Mouse (Mus musculus) kidney, postnatal 0 days (tissue): ENCODE measurements at regions not wholly inside any gene's neighbourhood (a gene's known extent, or its start where the extent isn't known, plus 50 kb on each side); places are given as distances from the start of the nearest gene placed in this dataset.
A peak's percentile ranks its signal among the peaks of the same experiment; 100 is the strongest.

Experiments used
- ATAC-seq: fragments of 200-750 bp; cut with Nextera tagmentation; replicated peaks from 2 replicates; pipeline ENCODE4 v1.8.0; 2017; ENCODE audit warnings: low read depth, moderate number of reproducible peaks, moderate TSS enrichment, moderate library complexity; ENCODE audit not compliant: low FRiP score
- DNase-seq: peaks from one replicate; pipeline ENCODE4 v3.0.0-alpha.2; 2016; ENCODE audit warnings: low spot score
- H3K27ac ChIP-seq: fragments of 300-500 bp; sonication (generic); 2 replicates; pipeline ENCODE4 v1.5.1; 2014; ENCODE audit warnings: mild to moderate bottlenecking
- H3K27me3 ChIP-seq: fragments of 300-500 bp; sonication (generic); 2 replicates; pipeline ENCODE4 v1.6.1; 2014; ENCODE audit warnings: low read length, mixed read lengths; ENCODE audit not compliant: insufficient read depth
- H3K36me3 ChIP-seq: fragments of 300-500 bp; sonication (generic); 2 replicates; pipeline ENCODE4 v1.6.1; 2014; ENCODE audit warnings: low read length, mixed read lengths; ENCODE audit not compliant: insufficient read depth
- H3K4me1 ChIP-seq: fragments of 300-500 bp; sonication (generic); replicated peaks from 2 replicates; pipeline ENCODE4 v1.6.1; 2014; ENCODE audit warnings: antibody characterized with exemption, low read length, mixed read lengths; ENCODE audit not compliant: insufficient read depth
- H3K4me2 ChIP-seq: fragments of 300-500 bp; sonication (generic); 2 replicates; pipeline ENCODE4 v1.6.1; 2014; ENCODE audit warnings: mild to moderate bottlenecking, low read length, moderate library complexity, mixed read lengths
- H3K4me3 ChIP-seq: fragments of 300-500 bp; sonication (generic); replicated peaks from 2 replicates; pipeline ENCODE4 v1.5.1; 2014; ENCODE audit warnings: low read depth, low read length
- H3K9ac ChIP-seq: fragments of 300-500 bp; sonication (generic); 2 replicates; pipeline ENCODE4 v1.6.1; 2014; ENCODE audit warnings: low read depth, low read length
- H3K9me3 ChIP-seq: fragments of 300-500 bp; sonication (generic); replicated peaks from 2 replicates; pipeline ENCODE4 v1.6.1; 2016; ENCODE audit warnings: low read length, inconsistent platforms, mixed read lengths
- CTCF ChIP-seq: IDR thresholded peaks from 2 replicates; pipeline ENCODE4 v1.5.1; 2016; ENCODE audit warnings: antibody characterized with exemption, low read depth, mild to moderate bottlenecking, moderate library complexity
- WGBS: fragments of 180-500 bp; shearing (Covaris S2); extraction: QIAGEN DNeasy Blood & Tissue Kit; methylation state at CpG from one replicate; pipeline ENCODE4 v1.1.7; 2014; 5-methylcytosine and 5-hydroxymethylcytosine counted together

- no peak for DNase-seq
- 79% methylated on average over 1 of the region's 1 CpGs for WGBS
These were observed 739.8 kb upstream of the Klhl29 start for GRCm38 (mm10) chr12:6115254-6115653.

GRCm38 (mm10) chr12:6097295-6097694 is 721.8 kb upstream of the Klhl29 start:
- Histone ChIP-seq H3K27me3 (no peaks in the 10 kb centered on the region), H3K4me3 (no peak overlapping the region), H3K9me3 (no peaks in the 10 kb centered on the region), H3K27ac (no peak overlapping the region), H3K36me3 (no peaks in the 10 kb centered on the region), H3K4me1 (no peaks in the 10 kb centered on the region), H3K9ac (no peak overlapping the region), H3K4me2 (no peak overlapping the region)
- ATAC-seq (no peak), DNase-seq (no peak)
- 68% methylated on average over 1 of the region's 1 CpGs for WGBS
- TF ChIP-seq CTCF, result no peak

More at GRCm38 (mm10) chr12:6115254-6115653, 739.8 kb upstream of the Klhl29 start:
- Histone ChIP-seq H3K9ac (no peak overlapping the region), H3K4me3 (no peak overlapping the region), H3K9me3 (no peaks in the 10 kb centered on the region), H3K27me3 (no peaks in the 10 kb centered on the region), H3K27ac (no peak overlapping the region), H3K4me2 (no peak overlapping the region), H3K4me1 (no peaks in the 10 kb centered on the region), H3K36me3 (no peaks in the 10 kb centered on the region)
- TF ChIP-seq CTCF, result no peak
- ATAC-seq, result no peak

- ATAC-seq (no peak), DNase-seq (no peak)
- no peak for TF ChIP-seq CTCF
- no peaks in the 10 kb centered on the region for H3K36me3 ChIP-seq
- H3K27ac ChIP-seq, result no peak overlapping the region
- H3K9me3 ChIP-seq, result no peaks in the 10 kb centered on the region
- no peak overlapping the region for H3K4me2 ChIP-seq
- no peaks in the 10 kb centered on the region for H3K27me3 ChIP-seq
- no peaks in the 10 kb centered on the region for H3K4me1 ChIP-seq
- H3K9ac ChIP-seq, result no peak overlapping the region
- 38% methylated on average over 3 of the region's 3 CpGs for WGBS
- H3K4me3 ChIP-seq, result no peak overlapping the region
These were observed 712.3 kb upstream of the Klhl29 start for GRCm38 (mm10) chr12:6087627-6088350.

GRCm38 (mm10) chr12:6087071-6087470 is 711.6 kb upstream of the Klhl29 start:
- DNase-seq (peak; percentile 8), ATAC-seq (no peak)
- no peaks in the 10 kb centered on the region for H3K9me3 ChIP-seq
- WGBS, result 8% methylated on average over 2 of the region's 2 CpGs
- H3K27ac ChIP-seq, result no peak overlapping the region
- H3K27me3 ChIP-seq, result no peaks in the 10 kb centered on the region
- H3K4me3 ChIP-seq, result no peak overlapping the region
- no peak for TF ChIP-seq CTCF
- no peaks in the 10 kb centered on the region for H3K4me1 ChIP-seq
- no peaks in the 10 kb centered on the region for H3K36me3 ChIP-seq
- no peak overlapping the region for H3K4me2 ChIP-seq
- no peak overlapping the region for H3K9ac ChIP-seq

GRCm38 (mm10) chr12:6046866-6047689 is 671.6 kb upstream of the Klhl29 start:
- ATAC-seq (no peak), DNase-seq (no peak)
- no peak for TF ChIP-seq CTCF
- Histone ChIP-seq H3K4me2 (no peak overlapping the region), H3K9ac (no peak overlapping the region), H3K4me3 (no peak overlapping the region), H3K27ac (no peak overlapping the region), H3K9me3 (no peaks in the 10 kb centered on the region), H3K36me3 (no peaks in the 10 kb centered on the region), H3K4me1 (no peaks in the 10 kb centered on the region), H3K27me3 (no peaks in the 10 kb centered on the region)
- WGBS, result 76% methylated on average over 9 of the region's 9 CpGs

- DNase-seq, result no peak
- Histone ChIP-seq H3K4me3 (no peak overlapping the region), H3K9ac (no peak overlapping the region), H3K27ac (no peak overlapping the region), H3K9me3 (no peaks in the 10 kb centered on the region), H3K4me2 (no peak overlapping the region), H3K27me3 (no peaks in the 10 kb centered on the region), H3K36me3 (no peaks in the 10 kb centered on the region), H3K4me1 (no peaks in the 10 kb centered on the region)
- WGBS, result 87% methylated on average over 2 of the region's 2 CpGs
- ATAC-seq, result no peak
- no peak for TF ChIP-seq CTCF
These were observed 670.6 kb upstream of the Klhl29 start for GRCm38 (mm10) chr12:6046110-6046509.
